Mouse (Mus musculus) liver, embryonic 11.5 days (tissue): ENCODE results near the gene Uck2. TPM values are rescaled to one million over a fixed set of nuclear protein-coding genes. Genes with fewer than 3 reads are reported as not detected.

ENCODE experiments used
- ATAC-seq: fragments of 200-750 bp; cut with Nextera tagmentation; replicated peaks from 2 replicates; pipeline ENCODE4 v1.8.0; 2017; ENCODE audit warnings: moderate number of reproducible peaks, mild to moderate bottlenecking, moderate TSS enrichment, moderate library complexity; ENCODE audit not compliant: low FRiP score
- DNase-seq: peaks from one replicate; pipeline ENCODE4 v3.0.0-alpha.2; 2017; ENCODE audit warnings: low spot score
- H3K27ac ChIP-seq: fragments of 300-500 bp; sonication (generic); 2 replicates; pipeline ENCODE4 v1.5.1; 2014; ENCODE audit warnings: mild to moderate bottlenecking, low read depth, low read length, control low read depth
- H3K27me3 ChIP-seq: fragments of 300-500 bp; sonication (generic); replicated peaks from 2 replicates; pipeline ENCODE4 v1.6.1; 2014; ENCODE audit warnings: low read length, mixed read lengths; ENCODE audit not compliant: control insufficient read depth, insufficient read depth
- H3K36me3 ChIP-seq: fragments of 300-500 bp; sonication (generic); 2 replicates; pipeline ENCODE4 v1.6.1; 2014; ENCODE audit warnings: mild to moderate bottlenecking, low read length, moderate library complexity, mixed read lengths; ENCODE audit not compliant: control insufficient read depth, insufficient read depth
- H3K4me1 ChIP-seq: fragments of 300-500 bp; sonication (generic); replicated peaks from 2 replicates; pipeline ENCODE4 v1.6.1; 2014; ENCODE audit warnings: low read length, mixed read lengths; ENCODE audit not compliant: control insufficient read depth, insufficient read depth
- H3K4me2 ChIP-seq: fragments of 300-500 bp; sonication (generic); 2 replicates; pipeline ENCODE4 v1.6.1; 2014; ENCODE audit warnings: mild to moderate bottlenecking, control low read depth, moderate library complexity
- H3K4me3 ChIP-seq: fragments of 300-500 bp; sonication (generic); 2 replicates; pipeline ENCODE4 v1.5.1; 2014; ENCODE audit warnings: low read depth, low read length, control low read depth
- H3K9ac ChIP-seq: fragments of 300-500 bp; sonication (generic); 2 replicates; pipeline ENCODE4 v1.6.1; 2014; ENCODE audit warnings: low read depth, low read length, control low read depth
- H3K9me3 ChIP-seq: fragments of 300-500 bp; sonication (generic); 2 replicates; pipeline ENCODE4 v1.6.1; 2016; ENCODE audit warnings: low read length, inconsistent platforms, mixed read lengths; ENCODE audit not compliant: control insufficient read depth
- WGBS: fragments of 180-500 bp; shearing (Covaris S2); extraction: QIAGEN DNeasy Blood & Tissue Kit; methylation state at CpG from one replicate; pipeline ENCODE4 v1.1.7; 2014; 5-methylcytosine and 5-hydroxymethylcytosine counted together
- polyA plus RNA-seq: library from polyadenylated mRNA; unstranded; fragments of >200 nt; fragmentation: Nextera tagmentation; extraction: Ambion mirVana; gene quantifications from 2 replicates; pipeline ENCODE4 v1.2.1, GENCODE M21; 2014

The Uck2 gene
- polyA plus RNA-seq, 1 experiment from 2014 or later = 156 TPM

DNA sequence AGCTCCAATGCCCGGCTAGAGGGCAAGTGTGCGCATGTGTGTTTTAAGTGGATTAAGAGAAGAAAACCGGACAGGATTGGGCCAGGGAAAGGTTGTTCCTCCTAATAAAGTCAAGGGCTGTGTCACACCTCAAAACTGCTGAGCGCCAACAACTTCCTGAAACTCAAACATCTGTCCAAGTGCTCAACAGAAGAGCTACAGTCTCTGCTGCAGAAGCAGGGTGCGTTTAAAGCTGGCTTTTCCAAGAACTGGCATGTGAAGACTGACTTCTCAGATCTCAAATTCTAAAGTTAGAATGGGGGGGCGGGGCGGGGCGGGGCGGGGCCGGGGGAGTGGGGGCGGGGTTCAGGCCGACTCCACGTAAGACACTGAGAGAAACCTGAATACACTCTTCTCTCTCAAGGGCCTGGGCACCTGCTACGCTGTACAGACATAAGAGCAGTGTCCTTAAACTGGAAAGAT lies 15.7 kb downstream of the Uck2 start:
- Histone ChIP-seq H3K4me1 (peaks cover 65% of the 10 kb centered on the region), H3K27me3 (no peaks in the 10 kb centered on the region), H3K9ac (peak overlapping the region; percentile 43), H3K9me3 (no peaks in the 10 kb centered on the region), H3K36me3 (peaks cover 3% of the 10 kb centered on the region), H3K4me3 (peak overlapping the region; percentile 17; the same call in 1 of the 2 replicates), H3K27ac (peak overlapping the region; percentile 87), H3K4me2 (peak overlapping the region; percentile 56)
- no peak for DNase-seq
- ATAC-seq = peak; percentile 25
- 28% methylated on average over 13 of the region's 14 CpGs for WGBS

GRCm38 (mm10) chr1:167268360-167269063 lies 16.6 kb downstream of the Uck2 start:
- Histone ChIP-seq H3K4me2 (peak overlapping the region; percentile 56), H3K27me3 (no peaks in the 10 kb centered on the region), H3K4me3 (no peak overlapping the region), H3K36me3 (peaks cover 3% of the 10 kb centered on the region), H3K9me3 (no peaks in the 10 kb centered on the region), H3K27ac (peak overlapping the region; percentile 75), H3K4me1 (peaks cover 56% of the 10 kb centered on the region), H3K9ac (peak overlapping the region; percentile 43; the same call in 1 of the 2 replicates)
- DNase-seq (no peak), ATAC-seq (no peak)
- WGBS = 63% methylated on average over 9 of the region's 9 CpGs

DNA sequence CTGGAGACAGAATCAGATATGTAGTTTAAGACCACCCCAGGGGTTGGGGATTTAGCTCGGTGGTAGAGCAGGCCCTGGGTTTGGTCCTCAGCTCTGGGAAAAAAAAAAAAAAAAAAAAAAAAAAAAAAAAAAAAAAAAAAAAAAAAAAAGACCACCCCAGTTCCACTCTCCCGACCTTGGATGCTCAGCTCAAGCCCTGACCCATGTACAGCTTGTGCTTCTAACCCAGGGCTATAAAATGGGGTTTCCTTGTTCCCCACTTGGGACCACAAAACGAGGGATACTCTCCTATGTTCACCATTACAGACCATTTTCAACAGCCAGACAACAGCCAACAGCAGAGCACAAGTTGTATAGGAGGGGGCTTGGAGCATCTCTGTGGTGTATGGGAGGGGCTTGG lies 18.4 kb downstream of the Uck2 start:
- H3K27ac ChIP-seq = no peak overlapping the region
- peaks cover 42% of the 10 kb centered on the region for H3K4me1 ChIP-seq
- ATAC-seq = no peak
- H3K4me2 ChIP-seq = no peak overlapping the region
- no peak overlapping the region for H3K4me3 ChIP-seq
- H3K9ac ChIP-seq = no peak overlapping the region
- H3K9me3 ChIP-seq = no peaks in the 10 kb centered on the region
- 73% methylated on average over 3 of the region's 3 CpGs for WGBS
- H3K36me3 ChIP-seq = peaks cover 3% of the 10 kb centered on the region
- DNase-seq = no peak
- H3K27me3 ChIP-seq = no peaks in the 10 kb centered on the region

- no peaks in the 10 kb centered on the region for H3K9me3 ChIP-seq
- 75% methylated on average over 4 of the region's 4 CpGs for WGBS
- DNase-seq (no peak), ATAC-seq (no peak)
- H3K27me3 ChIP-seq = no peaks in the 10 kb centered on the region
- H3K4me3 ChIP-seq = no peak overlapping the region
- H3K9ac ChIP-seq = no peak overlapping the region
- no peak overlapping the region for H3K4me2 ChIP-seq
- H3K36me3 ChIP-seq = peaks cover 3% of the 10 kb centered on the region
- H3K27ac ChIP-seq = no peak overlapping the region
- peaks cover 29% of the 10 kb centered on the region for H3K4me1 ChIP-seq
Observed at GRCm38 (mm10) chr1:167265366-167265765, 19.8 kb downstream of the Uck2 start.

DNA sequence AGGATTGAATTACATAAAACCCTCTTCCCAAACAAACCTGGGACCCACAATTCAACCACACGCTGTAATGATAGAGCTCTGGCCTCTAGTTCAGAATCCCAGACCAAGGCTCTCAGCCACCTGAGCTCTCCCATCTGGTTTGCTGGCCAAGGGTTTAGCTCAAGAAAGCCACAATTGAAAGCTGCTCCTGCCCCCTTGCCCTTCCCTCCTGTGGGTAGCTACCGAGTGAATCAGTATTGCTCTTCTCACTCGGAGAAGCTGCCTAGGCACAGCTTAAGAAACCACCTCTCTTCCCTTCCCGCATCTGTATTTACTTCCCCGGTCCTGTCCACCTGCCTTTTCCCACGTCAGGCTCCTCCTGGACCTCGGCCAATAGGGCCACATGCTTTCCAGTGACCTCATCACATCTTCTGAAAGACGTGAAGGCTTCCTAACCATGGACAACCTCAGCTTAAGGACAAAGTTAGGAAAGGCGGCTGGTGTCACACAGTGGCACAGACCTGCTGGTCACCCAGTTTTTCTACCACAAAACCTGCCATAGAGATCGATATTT lies 22.6 kb downstream of the Uck2 start:
- peaks cover 7% of the 10 kb centered on the region for H3K4me1 ChIP-seq
- ATAC-seq (no peak), DNase-seq (no peak)
- H3K36me3 ChIP-seq = peaks cover 3% of the 10 kb centered on the region; the same call in 1 of the 2 replicates
- no peaks in the 10 kb centered on the region for H3K9me3 ChIP-seq
- H3K27ac ChIP-seq = no peak overlapping the region; the same call in 1 of the 2 replicates
- H3K9ac ChIP-seq = no peak overlapping the region
- 72% methylated on average over 10 of the region's 10 CpGs for WGBS
- no peak overlapping the region for H3K4me2 ChIP-seq
- H3K27me3 ChIP-seq = no peaks in the 10 kb centered on the region
- no peak overlapping the region for H3K4me3 ChIP-seq

DNA sequence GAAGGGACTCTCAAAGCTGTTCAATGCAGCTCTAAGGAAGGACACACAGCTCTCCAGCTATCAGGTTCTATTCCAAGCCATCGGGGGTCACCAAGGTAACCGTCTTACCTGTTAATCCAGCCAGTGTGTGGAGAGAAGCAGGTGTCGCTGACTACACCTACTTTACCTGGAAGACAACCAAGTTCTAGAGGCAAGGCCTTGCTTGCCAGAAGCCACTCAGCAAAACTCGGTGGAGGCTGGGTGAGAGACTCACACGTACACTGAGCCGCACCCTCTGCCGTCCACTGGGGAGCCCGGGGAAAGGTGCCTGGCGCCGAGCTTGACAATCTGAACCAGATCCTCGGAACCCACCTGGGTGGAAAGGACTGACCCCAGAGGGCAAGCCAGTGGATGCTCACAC lies 23.4 kb downstream of the Uck2 start:
- Histone ChIP-seq H3K4me1 (peaks cover 7% of the 10 kb centered on the region), H3K36me3 (peaks cover 3% of the 10 kb centered on the region; the same call in 1 of the 2 replicates), H3K27me3 (no peaks in the 10 kb centered on the region), H3K4me2 (no peak overlapping the region), H3K27ac (no peak overlapping the region), H3K9ac (no peak overlapping the region), H3K9me3 (no peaks in the 10 kb centered on the region), H3K4me3 (no peak overlapping the region)
- ATAC-seq (no peak), DNase-seq (no peak)
- WGBS = 92% methylated on average over 11 of the region's 11 CpGs

- Histone ChIP-seq H3K4me3 (no peak overlapping the region), H3K4me2 (no peak overlapping the region), H3K36me3 (no peaks in the 10 kb centered on the region), H3K27ac (no peak overlapping the region), H3K9ac (no peak overlapping the region), H3K4me1 (peaks cover 19% of the 10 kb centered on the region), H3K27me3 (no peaks in the 10 kb centered on the region), H3K9me3 (no peaks in the 10 kb centered on the region)
- WGBS = 61% methylated on average over 10 of the region's 10 CpGs
- no peak for DNase-seq
- no peak for ATAC-seq
Observed at GRCm38 (mm10) chr1:167259702-167260101, 25.4 kb downstream of the Uck2 start.

DNA sequence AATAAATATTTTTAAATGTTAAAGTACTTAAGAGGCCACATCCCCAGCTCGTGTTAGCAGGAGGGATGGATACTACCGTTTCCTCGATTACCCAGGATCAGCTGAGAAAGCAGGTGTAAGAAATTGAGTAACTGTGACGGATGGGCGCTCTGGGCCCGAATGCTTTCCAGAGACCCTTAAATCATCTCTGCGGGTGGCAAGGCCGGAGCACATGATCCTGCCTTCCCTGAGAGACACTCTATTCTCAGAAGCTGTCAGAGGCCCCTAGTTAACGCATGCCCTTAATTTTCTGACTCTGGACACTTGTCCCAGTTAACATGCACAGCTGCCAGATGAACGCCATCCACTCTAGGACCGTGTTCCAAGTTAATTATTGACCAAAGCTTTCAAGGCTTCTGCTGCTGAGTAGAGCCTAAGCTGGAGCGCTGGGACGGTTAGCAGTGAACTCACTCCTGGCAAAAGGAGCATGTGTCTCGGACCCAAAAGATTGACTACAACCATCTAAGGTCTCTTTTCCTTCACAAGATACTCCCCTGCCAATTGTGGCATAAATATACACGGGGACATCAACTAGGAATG lies 28.3 kb downstream of the Uck2 start:
- Histone ChIP-seq H3K4me2 (no peak overlapping the region), H3K36me3 (no peaks in the 10 kb centered on the region), H3K27me3 (no peaks in the 10 kb centered on the region), H3K4me1 (peaks cover 26% of the 10 kb centered on the region), H3K9ac (0 out of 2 replicates have a peak overlapping the region, but pooled peaks have one; percentile 13), H3K4me3 (no peak overlapping the region), H3K27ac (no peak overlapping the region), H3K9me3 (no peaks in the 10 kb centered on the region)
- 78% methylated on average over 15 of the region's 15 CpGs for WGBS
- ATAC-seq (0 out of 2 replicates have a peak, but pooled peaks have one; percentile 31), DNase-seq (no peak)
